Mouse (Mus musculus): ENCODE measurements around the gene Hes7.

DNA sequence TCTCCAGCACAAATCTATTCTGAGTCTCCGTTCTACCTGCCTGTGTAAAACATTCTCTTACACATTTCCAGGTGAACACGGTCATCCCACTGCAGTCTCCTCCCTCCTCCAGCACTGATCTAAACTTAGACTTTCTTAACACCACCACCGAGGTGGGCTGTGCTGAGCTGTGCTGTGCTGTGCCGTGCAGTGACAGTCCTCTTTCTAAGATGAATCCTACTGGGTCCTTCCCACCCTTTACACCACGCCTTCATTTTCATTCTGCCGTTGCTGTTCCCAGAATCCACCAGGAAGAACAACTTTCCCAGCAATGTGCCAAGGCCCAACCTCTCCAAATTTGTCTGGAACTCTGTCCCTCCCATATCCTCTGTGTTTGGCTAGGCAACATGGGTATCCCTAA is 33.8 kb upstream of the Hes7 start:
- no peak for TF ChIP-seq CTCF (IDR thresholded peaks at IDR 0.05; ENCODE audit: low read depth)
- TF ChIP-seq EP300 (optimal IDR thresholded peaks at IDR 0.05), result no peak

Measured in stomach, postnatal 0 days (tissue).